Mouse (Mus musculus) limb, embryonic 12.5 days (tissue): Measurements from ENCODE around the gene Caln1. TPM values are rescaled to one million over a fixed set of nuclear protein-coding genes. Genes with fewer than 3 reads are reported as not detected.

Experiments used
- ATAC-seq: fragments of 200-750 bp; cut with Nextera tagmentation; 2 replicates; pipeline ENCODE4 v1.8.0; 2017; ENCODE audit warnings: low read depth, moderate TSS enrichment; ENCODE audit not compliant: insufficient number of reproducible peaks, insufficient read depth, low FRiP score, low TSS enrichment
- H3K27ac ChIP-seq: fragments of 300-500 bp; sonication (generic); 2 replicates; pipeline ENCODE4 v1.5.1; 2016; ENCODE audit warnings: mild to moderate bottlenecking, moderate library complexity
- H3K27me3 ChIP-seq: fragments of 300-500 bp; sonication (generic); 2 replicates; pipeline ENCODE4 v1.6.1; 2016; ENCODE audit warnings: mild to moderate bottlenecking, moderate library complexity
- H3K36me3 ChIP-seq: fragments of 300-500 bp; sonication (generic); 2 replicates; pipeline ENCODE4 v1.6.1; 2016; ENCODE audit warnings: mild to moderate bottlenecking, moderate library complexity
- H3K4me1 ChIP-seq: fragments of 300-500 bp; sonication (generic); replicated peaks from 2 replicates; pipeline ENCODE4 v1.6.1; 2016
- H3K4me2 ChIP-seq: fragments of 300-500 bp; sonication (generic); 2 replicates; pipeline ENCODE4 v1.6.1; 2016; ENCODE audit warnings: mild to moderate bottlenecking, moderate library complexity
- H3K4me3 ChIP-seq: fragments of 300-500 bp; sonication (generic); replicated peaks from 2 replicates; pipeline ENCODE4 v1.5.1; 2016; ENCODE audit warnings: mild to moderate bottlenecking
- H3K9ac ChIP-seq: fragments of 300-500 bp; sonication (generic); replicated peaks from 2 replicates; pipeline ENCODE4 v1.6.1; 2016; ENCODE audit warnings: mild to moderate bottlenecking, moderate library complexity
- H3K9me3 ChIP-seq: fragments of 300-500 bp; sonication (generic); 2 replicates; pipeline ENCODE4 v1.6.1; 2016; ENCODE audit warnings: mild to moderate bottlenecking, moderate library complexity
- WGBS: fragments of 180-500 bp; shearing (Covaris S2); methylation state at CpG from one replicate; pipeline ENCODE4 v1.1.7; 2016; 5-methylcytosine and 5-hydroxymethylcytosine counted together
- polyA plus RNA-seq: library from polyadenylated mRNA; unstranded; fragments of >200 nt; fragmentation: Nextera tagmentation; extraction: Ambion mirVana; gene quantifications from 2 replicates; pipeline ENCODE4 v1.2.1, GENCODE M21; 2016

Gene Caln1
- polyA plus RNA-seq, 1 experiment from 2014 or later = 0.73 TPM

DNA sequence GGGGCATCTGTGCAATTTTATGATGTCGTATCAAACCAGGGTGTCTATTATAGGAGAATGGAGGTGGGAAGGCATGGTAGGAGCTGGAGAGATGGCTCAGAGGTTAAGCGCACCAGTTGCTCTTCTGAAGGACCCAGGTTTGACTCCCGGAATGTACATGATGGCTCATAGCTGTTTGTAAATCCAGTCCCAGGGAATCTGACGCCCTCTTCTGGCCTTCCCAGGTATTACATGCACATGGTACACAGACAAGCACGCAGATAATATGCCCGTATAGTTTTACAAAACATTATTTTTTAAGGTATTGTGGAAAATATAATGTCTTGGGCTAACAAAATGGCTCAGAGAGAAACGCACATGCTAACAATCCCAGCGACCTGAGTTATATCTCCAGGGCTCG is 443.8 kb downstream of the Caln1 start:
- no peak for ATAC-seq

DNA sequence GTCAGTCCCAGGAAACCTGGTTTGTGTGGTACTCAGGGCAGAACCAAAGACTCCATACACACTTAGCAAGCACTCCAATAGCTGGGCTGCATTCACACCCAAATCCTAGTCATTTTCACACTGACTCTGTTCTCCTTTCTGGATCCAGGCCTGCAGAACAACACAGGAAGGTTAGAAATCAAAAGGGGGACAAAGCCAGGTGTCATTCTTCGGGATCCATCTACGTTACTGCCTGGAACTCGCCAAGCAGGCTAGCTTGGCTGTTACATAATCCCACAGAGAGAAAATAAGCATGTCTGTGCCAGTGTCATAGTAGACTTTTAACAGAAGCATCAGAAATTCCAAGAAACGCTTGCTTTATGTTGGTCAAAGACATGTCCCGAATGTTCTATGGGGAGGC is 446.1 kb downstream of the Caln1 start:
- no peak overlapping the region for H3K9ac ChIP-seq
- H3K4me3 ChIP-seq = no peak overlapping the region
- 89% methylated on average over 5 of the region's 5 CpGs for WGBS
- no peak for ATAC-seq
- H3K9me3 ChIP-seq = no peaks in the 10 kb centered on the region
- H3K4me2 ChIP-seq = no peak overlapping the region
- H3K4me1 ChIP-seq = no peaks in the 10 kb centered on the region
- H3K27me3 ChIP-seq = no peaks in the 10 kb centered on the region
- H3K27ac ChIP-seq = no peak overlapping the region
- no peaks in the 10 kb centered on the region for H3K36me3 ChIP-seq

More for the DNA sequence above, 443.8 kb downstream of the Caln1 start:
- Histone ChIP-seq H3K4me3 (no peak overlapping the region), H3K9ac (no peak overlapping the region), H3K36me3 (no peaks in the 10 kb centered on the region), H3K27ac (no peak overlapping the region), H3K9me3 (peaks cover 10% of the 10 kb centered on the region), H3K4me2 (no peak overlapping the region), H3K27me3 (no peaks in the 10 kb centered on the region), H3K4me1 (no peaks in the 10 kb centered on the region)
- 86% methylated on average over 9 of the region's 9 CpGs for WGBS

DNA sequence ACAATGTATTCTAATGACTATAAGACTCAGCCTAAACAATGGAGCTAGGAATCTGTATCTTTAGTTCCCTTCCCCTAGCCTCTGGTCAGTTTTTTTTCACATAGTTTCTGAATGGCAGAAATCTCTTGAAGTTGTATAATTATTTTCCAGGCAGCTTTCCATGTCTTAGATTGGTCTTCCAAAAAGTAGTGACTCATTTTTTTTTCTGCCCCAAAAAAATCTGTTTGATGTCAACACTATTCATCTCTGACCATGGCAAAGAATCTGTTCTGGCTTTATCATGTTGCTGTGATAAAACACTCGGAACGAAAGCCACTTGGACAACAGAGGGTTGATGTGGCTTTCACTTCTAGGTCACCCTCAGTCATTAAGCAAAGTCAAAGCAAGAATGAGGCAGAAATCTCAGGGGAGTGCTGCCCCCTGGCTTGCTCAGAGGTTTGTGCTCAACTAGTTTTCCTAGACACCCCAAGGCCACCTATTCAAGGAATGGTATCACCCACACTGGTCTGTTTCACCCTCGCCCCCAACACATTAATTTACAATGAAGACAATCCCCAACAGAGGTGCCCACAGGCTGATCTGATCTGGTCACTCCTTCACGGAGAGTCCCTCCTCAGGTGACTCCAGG is 450.9 kb downstream of the Caln1 start:
- no peak overlapping the region for H3K9ac ChIP-seq
- ATAC-seq = no peak
- no peaks in the 10 kb centered on the region for H3K9me3 ChIP-seq
- H3K27ac ChIP-seq = no peak overlapping the region
- no peaks in the 10 kb centered on the region for H3K4me1 ChIP-seq
- no peak overlapping the region for H3K4me3 ChIP-seq
- H3K4me2 ChIP-seq = no peak overlapping the region
- H3K36me3 ChIP-seq = no peaks in the 10 kb centered on the region
- no peaks in the 10 kb centered on the region for H3K27me3 ChIP-seq
- whole genome bisulfite sequencing = 82% methylated on average over 4 of the region's 4 CpGs

DNA sequence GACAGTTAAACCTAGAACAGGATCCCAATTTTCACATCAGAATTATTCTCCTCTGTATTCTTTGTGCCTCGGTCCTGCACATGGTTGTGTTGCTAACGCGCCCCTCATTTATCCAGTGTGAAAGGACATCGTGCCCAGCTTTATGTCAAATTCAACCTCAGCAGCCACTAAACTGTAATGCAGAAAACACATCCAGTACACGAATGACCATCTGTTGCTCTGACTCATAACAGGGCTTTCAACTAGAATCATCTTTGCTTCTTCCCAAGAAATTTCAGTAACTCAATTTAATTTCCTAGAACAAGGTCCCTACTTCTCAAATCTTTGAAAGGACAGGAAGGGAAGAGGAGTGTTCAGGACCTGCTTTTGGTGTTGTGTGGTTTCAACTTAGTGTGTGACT is 451.4 kb downstream of the Caln1 start:
- WGBS = 95% methylated on average over 5 of the region's 5 CpGs
- H3K4me2 ChIP-seq = no peak overlapping the region
- H3K9ac ChIP-seq = no peak overlapping the region
- H3K27me3 ChIP-seq = no peaks in the 10 kb centered on the region
- no peak overlapping the region for H3K4me3 ChIP-seq
- H3K4me1 ChIP-seq = no peaks in the 10 kb centered on the region
- H3K9me3 ChIP-seq = no peaks in the 10 kb centered on the region
- H3K27ac ChIP-seq = no peak overlapping the region
- H3K36me3 ChIP-seq = no peaks in the 10 kb centered on the region
- ATAC-seq = no peak

DNA sequence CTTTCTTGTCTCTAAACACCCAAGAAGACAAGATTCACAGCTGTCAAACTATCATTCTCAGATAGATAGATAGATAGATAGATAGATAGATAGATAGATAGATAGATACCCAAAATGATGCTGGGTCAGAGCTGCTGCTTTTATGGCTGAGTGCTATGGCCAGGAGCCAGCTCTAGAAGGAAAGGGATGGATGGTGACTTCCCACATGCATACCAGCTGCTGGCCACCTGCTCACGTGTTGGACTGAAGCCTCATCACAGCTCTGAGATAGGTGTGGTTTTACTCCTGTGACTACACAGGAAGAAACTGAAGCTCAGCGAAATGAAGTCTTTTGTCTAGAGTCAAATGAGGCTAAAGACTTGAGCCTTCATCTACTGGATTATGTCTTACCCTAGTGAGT is 456.5 kb downstream of the Caln1 start:
- Histone ChIP-seq H3K27me3 (no peaks in the 10 kb centered on the region), H3K4me2 (no peak overlapping the region), H3K9ac (no peak overlapping the region), H3K36me3 (no peaks in the 10 kb centered on the region), H3K4me3 (no peak overlapping the region), H3K27ac (no peak overlapping the region), H3K9me3 (peaks cover 12% of the 10 kb centered on the region; the same call in 1 of the 2 replicates), H3K4me1 (no peaks in the 10 kb centered on the region)
- WGBS = 80% methylated on average over 2 of the region's 2 CpGs
- no peak for ATAC-seq

DNA sequence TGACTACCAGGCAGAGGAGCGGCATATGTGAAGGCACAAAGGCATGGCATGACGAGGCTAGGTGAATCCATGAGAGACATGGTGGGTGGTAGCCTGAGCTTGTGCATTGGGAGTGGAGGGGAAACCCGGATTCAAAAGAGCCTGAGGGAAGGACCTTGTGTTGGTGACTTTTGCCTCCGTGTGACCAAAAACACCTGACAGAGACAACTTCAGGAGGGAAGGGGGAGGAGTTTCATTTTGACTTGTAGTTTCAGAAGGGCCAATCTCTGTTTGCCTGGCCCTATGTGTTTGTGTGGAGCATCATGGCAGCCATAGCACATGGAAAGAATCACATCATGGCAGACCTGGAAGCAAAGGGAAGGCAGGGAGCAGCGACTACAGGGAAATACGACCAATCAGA is 479.3 kb downstream of the Caln1 start:
- 88% methylated on average over 6 of the region's 6 CpGs for WGBS

DNA sequence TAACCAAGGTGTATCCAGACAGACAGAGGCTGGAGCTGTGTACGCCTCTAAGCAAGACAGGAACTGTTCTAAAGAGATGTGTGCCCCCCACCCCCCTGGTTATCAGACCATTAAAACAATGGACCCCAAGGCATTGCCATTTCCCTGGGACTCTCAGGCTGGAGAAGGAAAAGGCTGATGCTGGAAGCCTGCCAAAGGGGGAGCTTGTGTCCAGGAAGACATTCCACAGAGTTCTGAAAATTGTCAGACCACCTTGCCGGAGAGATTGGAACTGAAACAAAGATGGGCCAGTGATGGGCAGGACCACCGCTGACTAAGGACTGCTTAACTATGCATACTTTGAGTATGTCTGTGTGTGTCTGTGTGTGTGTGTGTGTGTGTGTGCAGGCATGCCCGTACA is 480.4 kb downstream of the Caln1 start:
- H3K4me3 ChIP-seq = no peak overlapping the region
- no peaks in the 10 kb centered on the region for H3K9me3 ChIP-seq
- H3K36me3 ChIP-seq = no peaks in the 10 kb centered on the region
- H3K4me1 ChIP-seq = peaks cover 25% of the 10 kb centered on the region
- no peak for ATAC-seq
- WGBS = 69% methylated on average over 4 of the region's 4 CpGs
- no peak overlapping the region for H3K4me2 ChIP-seq
- no peak overlapping the region for H3K9ac ChIP-seq
- peaks cover 3% of the 10 kb centered on the region; the same call in 1 of the 2 replicates for H3K27me3 ChIP-seq
- H3K27ac ChIP-seq = no peak overlapping the region

More for the DNA sequence above, 479.3 kb downstream of the Caln1 start:
- no peak overlapping the region for H3K4me3 ChIP-seq
- no peaks in the 10 kb centered on the region for H3K36me3 ChIP-seq
- no peaks in the 10 kb centered on the region for H3K9me3 ChIP-seq
- peaks cover 3% of the 10 kb centered on the region; the same call in 1 of the 2 replicates for H3K27me3 ChIP-seq
- H3K9ac ChIP-seq = no peak overlapping the region
- peaks cover 25% of the 10 kb centered on the region for H3K4me1 ChIP-seq
- ATAC-seq = no peak
- H3K27ac ChIP-seq = no peak overlapping the region
- H3K4me2 ChIP-seq = no peak overlapping the region

DNA sequence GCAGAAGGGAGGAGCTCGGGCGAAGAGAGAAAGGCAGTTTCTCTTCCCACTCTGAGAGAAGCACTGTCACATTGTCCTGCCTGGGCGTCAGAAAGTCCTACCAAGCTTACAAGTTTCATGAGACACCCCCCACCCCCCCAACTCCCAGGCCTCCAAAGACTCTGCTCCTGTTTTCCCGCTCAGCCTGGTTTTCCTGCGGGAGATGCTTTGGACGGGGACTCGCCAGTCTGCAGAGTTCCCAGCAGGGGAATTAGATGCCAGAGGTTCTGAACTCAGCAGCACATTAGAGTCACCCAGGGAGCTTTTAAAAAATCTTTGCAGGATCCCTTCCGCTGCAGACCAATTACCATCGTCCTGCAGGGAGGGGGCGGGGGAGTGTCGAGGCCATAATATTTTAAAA is 482.9 kb downstream of the Caln1 start:
- Histone ChIP-seq H3K4me2 (peak overlapping the region; percentile 57), H3K9me3 (no peaks in the 10 kb centered on the region), H3K36me3 (no peaks in the 10 kb centered on the region), H3K9ac (peak overlapping the region; percentile 19; the same call in 1 of the 2 replicates), H3K4me1 (peaks cover 25% of the 10 kb centered on the region), H3K27me3 (peaks cover 3% of the 10 kb centered on the region; the same call in 1 of the 2 replicates), H3K4me3 (peak overlapping the region; percentile 22), H3K27ac (peak overlapping the region; percentile 75; the same call in 1 of the 2 replicates)
- no peak for ATAC-seq
- 5% methylated on average over 11 of the region's 11 CpGs for WGBS

DNA sequence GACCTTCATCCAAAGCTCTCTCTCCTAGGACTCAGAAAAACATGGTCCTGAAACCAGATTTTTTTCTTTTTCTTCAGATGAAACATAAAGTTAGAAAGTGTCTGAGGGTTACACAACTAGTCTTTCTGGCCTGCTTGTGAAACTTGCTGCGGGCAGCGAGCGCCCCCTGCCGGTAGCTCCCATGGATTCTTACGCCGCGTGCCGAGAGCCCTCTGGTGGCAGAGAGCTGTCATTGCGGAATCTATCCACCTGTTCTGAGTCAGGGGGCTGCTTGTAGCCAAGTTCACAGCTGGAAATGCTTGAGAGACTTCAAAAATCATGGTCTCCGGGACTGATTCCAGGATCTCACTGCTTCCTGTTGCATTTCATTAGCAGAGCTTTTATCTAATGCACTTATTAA is 484.1 kb downstream of the Caln1 start:
- no peak overlapping the region for H3K4me2 ChIP-seq
- no peaks in the 10 kb centered on the region for H3K36me3 ChIP-seq
- H3K9me3 ChIP-seq = no peaks in the 10 kb centered on the region
- peaks cover 3% of the 10 kb centered on the region; the same call in 1 of the 2 replicates for H3K27me3 ChIP-seq
- H3K4me1 ChIP-seq = peaks cover 25% of the 10 kb centered on the region
- no peak overlapping the region for H3K9ac ChIP-seq
- 0% methylated on average over 10 of the region's 10 CpGs for WGBS
- H3K27ac ChIP-seq = no peak overlapping the region
- no peak for ATAC-seq
- H3K4me3 ChIP-seq = no peak overlapping the region

DNA sequence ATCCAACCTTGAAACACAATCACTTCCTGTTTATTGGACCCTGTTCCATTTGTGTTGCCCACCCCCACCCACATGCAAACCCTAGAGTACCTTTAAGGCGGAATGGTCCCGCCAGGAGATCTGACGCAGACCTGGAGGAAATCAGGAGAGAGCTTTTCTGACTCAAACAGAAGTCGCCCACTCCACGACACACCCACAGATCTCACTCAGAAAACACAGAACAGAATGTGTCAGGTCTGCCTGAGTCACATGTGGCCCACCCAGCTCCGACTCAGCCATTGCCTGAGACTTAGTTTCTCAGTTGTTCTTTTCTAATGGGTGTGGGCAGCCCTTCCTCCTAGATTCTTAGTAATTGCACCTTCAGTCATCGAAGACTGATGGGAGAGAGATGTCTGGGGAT is 485.2 kb downstream of the Caln1 start:
- Histone ChIP-seq H3K9ac (no peak overlapping the region), H3K4me2 (no peak overlapping the region), H3K9me3 (no peaks in the 10 kb centered on the region), H3K4me3 (no peak overlapping the region), H3K27ac (no peak overlapping the region), H3K36me3 (no peaks in the 10 kb centered on the region), H3K4me1 (peaks cover 22% of the 10 kb centered on the region), H3K27me3 (peaks cover 3% of the 10 kb centered on the region; the same call in 1 of the 2 replicates)
- no peak for ATAC-seq
- 77% methylated on average over 7 of the region's 7 CpGs for WGBS

DNA sequence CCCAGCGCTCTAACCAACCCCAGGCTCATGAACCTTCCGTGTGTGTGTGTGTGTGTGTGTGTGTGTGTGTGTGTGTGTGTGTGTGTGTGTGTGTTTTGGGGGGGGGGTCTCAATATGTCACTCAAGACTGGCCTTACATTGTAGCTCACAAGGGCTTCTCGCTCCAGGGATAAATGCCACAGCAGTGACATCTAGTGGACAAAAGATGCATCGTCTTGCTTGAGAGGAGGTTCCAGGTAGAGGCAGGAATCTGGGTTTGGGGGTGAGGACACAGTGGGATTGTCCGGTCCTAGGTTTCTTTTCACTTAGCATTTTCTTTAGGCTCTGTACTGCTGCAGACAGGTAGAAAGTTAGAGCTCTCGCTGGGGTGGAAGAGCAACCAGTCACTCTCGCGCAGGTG is 488.9 kb downstream of the Caln1 start:
- no peak overlapping the region for H3K27ac ChIP-seq
- no peak overlapping the region for H3K9ac ChIP-seq
- H3K4me2 ChIP-seq = no peak overlapping the region
- no peak overlapping the region for H3K4me3 ChIP-seq
- no peaks in the 10 kb centered on the region for H3K36me3 ChIP-seq
- no peaks in the 10 kb centered on the region for H3K9me3 ChIP-seq
- WGBS = 27% methylated on average over 8 of the region's 8 CpGs
- 0 out of 2 replicates have a peak, but pooled peaks have one; percentile 3 for ATAC-seq
- H3K27me3 ChIP-seq = no peaks in the 10 kb centered on the region; the same call in 1 of the 2 replicates
- 0 out of 2 replicates have a peak, but pooled peaks cover under 1% of the 10 kb centered on the region for H3K4me1 ChIP-seq

DNA sequence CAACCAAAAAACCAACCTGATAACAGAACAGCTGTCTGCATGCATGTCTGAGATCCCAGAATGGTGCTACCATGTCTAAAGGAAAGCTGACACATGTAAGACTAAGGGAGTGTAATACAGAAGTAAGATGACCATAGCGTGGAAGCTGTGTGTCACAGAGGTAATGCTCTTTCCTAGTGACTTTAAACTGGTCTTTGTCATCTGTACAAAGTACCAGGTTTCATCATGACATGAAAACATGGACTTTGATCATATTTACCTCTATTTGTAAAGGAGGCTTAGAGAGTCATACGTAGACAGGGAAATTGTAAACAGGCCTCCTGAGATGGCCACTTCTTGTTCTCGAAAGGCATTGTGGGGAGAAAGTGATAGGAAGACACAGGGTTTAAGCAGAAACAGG is 489.5 kb downstream of the Caln1 start:
- H3K27me3 ChIP-seq = no peaks in the 10 kb centered on the region; the same call in 1 of the 2 replicates
- no peak overlapping the region for H3K4me3 ChIP-seq
- H3K4me2 ChIP-seq = no peak overlapping the region
- H3K27ac ChIP-seq = no peak overlapping the region
- no peaks in the 10 kb centered on the region for H3K9me3 ChIP-seq
- H3K9ac ChIP-seq = no peak overlapping the region
- WGBS = 74% methylated on average over 3 of the region's 3 CpGs
- ATAC-seq = no peak
- H3K4me1 ChIP-seq = no peaks in the 10 kb centered on the region
- no peaks in the 10 kb centered on the region for H3K36me3 ChIP-seq
